Mouse (Mus musculus) thymus, postnatal 4 days (tissue): ENCODE results near the gene Abhd14b.
A peak's percentile ranks its signal among the peaks of the same experiment; 100 is the strongest.

Experiments
- DNase-seq: peaks from one replicate; pipeline ENCODE4 v3.0.0; 2021

Abhd14b gene

GRCm38 (mm10) chr9:106447348-106447747 is at the start of gene Abhd14b, which contains the start of gene Abhd14a:
Gene Abhd14b, plus strand, starts transcription at chr9:106447459.
Gene Abhd14a, minus strand, starts transcription at chr9:106447678.
- peak; percentile 82 for DNase-seq

- DNase-seq, result no peak
These were observed 49.5 kb upstream of the Abhd14b start for GRCm38 (mm10) chr9:106397733-106398132.

- no peak for DNase-seq
These were observed 48.5 kb upstream of the Abhd14b start for GRCm38 (mm10) chr9:106398667-106399311.

- no peak for DNase-seq
These were observed 47.5 kb upstream of the Abhd14b start for GRCm38 (mm10) chr9:106399808-106400207.

GRCm38 (mm10) chr9:106402149-106402548 is 45.1 kb upstream of the Abhd14b start:
- no peak for DNase-seq

GRCm38 (mm10) chr9:106402607-106403375 is 44.5 kb upstream of the Abhd14b start:
- DNase-seq, result no peak

- DNase-seq, result no peak
These were observed 42.0 kb upstream of the Abhd14b start for GRCm38 (mm10) chr9:106405275-106405674.

GRCm38 (mm10) chr9:106406443-106407078 is 40.7 kb upstream of the Abhd14b start:
- no peak for DNase-seq

- no peak for DNase-seq
These were observed 38.2 kb upstream of the Abhd14b start for GRCm38 (mm10) chr9:106409096-106409495.

- no peak for DNase-seq
These were observed 37.1 kb upstream of the Abhd14b start for GRCm38 (mm10) chr9:106410086-106410650.

- DNase-seq, result peak; percentile 34
These were observed 36.1 kb upstream of the Abhd14b start for GRCm38 (mm10) chr9:106411091-106411594.

GRCm38 (mm10) chr9:106411729-106412128 is 35.5 kb upstream of the Abhd14b start:
- DNase-seq, result no peak

GRCm38 (mm10) chr9:106412210-106412609 is 35.0 kb upstream of the Abhd14b start:
- no peak for DNase-seq

- no peak for DNase-seq
These were observed 33.7 kb upstream of the Abhd14b start for GRCm38 (mm10) chr9:106413606-106414005.

GRCm38 (mm10) chr9:106416826-106417225 is 30.4 kb upstream of the Abhd14b start:
- DNase-seq, result no peak

GRCm38 (mm10) chr9:106417841-106418625 is 29.2 kb upstream of the Abhd14b start:
- peak; percentile 67 for DNase-seq

GRCm38 (mm10) chr9:106420608-106421007 is 26.7 kb upstream of the Abhd14b start:
- no peak for DNase-seq

- no peak for DNase-seq
These were observed 26.0 kb upstream of the Abhd14b start for GRCm38 (mm10) chr9:106421033-106421864.

- DNase-seq, result peak; percentile 85
These were observed 25.4 kb upstream of the Abhd14b start for GRCm38 (mm10) chr9:106421865-106422160.

- DNase-seq, result no peak
These were observed 18.5 kb upstream of the Abhd14b start for GRCm38 (mm10) chr9:106428719-106429220.
